Mouse (Mus musculus) forebrain, postnatal 0 days (tissue): ENCODE results near the gene Pde4d. TPM values are rescaled to one million over a fixed set of nuclear protein-coding genes. Genes with fewer than 3 reads are reported as not detected.

ENCODE experiments used
- ATAC-seq: fragments of 200-750 bp; cut with Nextera tagmentation; 2 replicates; pipeline ENCODE4 v1.8.0; 2017; ENCODE audit warnings: mild to moderate bottlenecking, moderate library complexity
- DNase-seq: peaks from one replicate; pipeline ENCODE4 v3.0.0-alpha.2; 2015
- H3K27ac ChIP-seq: fragments of 300-500 bp; sonication (generic); 2 replicates; pipeline ENCODE4 v1.5.1; 2014; ENCODE audit warnings: low read depth, mild to moderate bottlenecking, antibody characterized with exemption, low read length, moderate library complexity, mixed read lengths
- H3K27me3 ChIP-seq: fragments of 300-500 bp; sonication (generic); 2 replicates; pipeline ENCODE4 v1.6.1; 2014; ENCODE audit warnings: mild to moderate bottlenecking, low read length, mixed read lengths; ENCODE audit not compliant: insufficient read depth
- H3K36me3 ChIP-seq: fragments of 300-500 bp; sonication (generic); 2 replicates; pipeline ENCODE4 v1.6.1; 2014; ENCODE audit warnings: mild to moderate bottlenecking, moderate library complexity; ENCODE audit not compliant: insufficient read depth
- H3K4me1 ChIP-seq: fragments of 300-500 bp; sonication (generic); 2 replicates; pipeline ENCODE4 v1.6.1; 2014; ENCODE audit warnings: antibody characterized with exemption; ENCODE audit not compliant: insufficient read depth
- H3K4me2 ChIP-seq: fragments of 300-500 bp; sonication (generic); 2 replicates; pipeline ENCODE4 v1.6.1; 2014; ENCODE audit warnings: low read depth, mild to moderate bottlenecking, moderate library complexity
- H3K4me3 ChIP-seq: fragments of 300-500 bp; sonication (generic); 2 replicates; pipeline ENCODE4 v1.5.1; 2014; ENCODE audit warnings: low read depth, low read length, mixed read lengths
- H3K9ac ChIP-seq: fragments of 300-500 bp; sonication (generic); 2 replicates; pipeline ENCODE4 v1.6.1; 2014; ENCODE audit warnings: mild to moderate bottlenecking
- H3K9me3 ChIP-seq: fragments of 300-500 bp; sonication (generic); 2 replicates; pipeline ENCODE4 v1.6.1; 2016; ENCODE audit warnings: low read length
- CTCF ChIP-seq: sonication (generic); IDR thresholded peaks from 2 replicates; pipeline ENCODE4 v1.5.1; 2016; ENCODE audit warnings: antibody characterized with exemption, control low read depth, low read depth
- WGBS: fragments of 180-500 bp; shearing (Covaris S2); extraction: QIAGEN DNeasy Blood & Tissue Kit; methylation state at CpG from one replicate; pipeline ENCODE4 v1.1.7; 2014; 5-methylcytosine and 5-hydroxymethylcytosine counted together
- polyA plus RNA-seq: library from polyadenylated mRNA; unstranded; fragments of >200 nt; fragmentation: Nextera tagmentation; extraction: Ambion mirVana; gene quantifications from 2 replicates; pipeline ENCODE4 v1.2.1, GENCODE M21; 2015
- total RNA-seq: library from RNA; depleted of rRNA; stranded (reverse); fragments of >200 nt; gene quantifications from 2 replicates; pipeline ENCODE4 v1.2.3, GENCODE M21; 2014

Pde4d gene
- total and polyA plus RNA-seq, 2 experiments from 2014 or later: 13.2 to 78.8 TPM

GRCm38 (mm10) chr13:108429623-108430022 is 20.1 kb upstream of the Pde4d start:
- WGBS: 74% methylated on average over 2 of the region's 2 CpGs
- no peak for ATAC-seq
- Histone ChIP-seq H3K27ac (no peak overlapping the region), H3K9me3 (no peaks in the 10 kb centered on the region), H3K4me2 (no peak overlapping the region), H3K36me3 (no peaks in the 10 kb centered on the region), H3K9ac (no peak overlapping the region), H3K27me3 (no peaks in the 10 kb centered on the region), H3K4me1 (no peaks in the 10 kb centered on the region), H3K4me3 (no peak overlapping the region)
- no peak for DNase-seq
- TF ChIP-seq CTCF: no peak

GRCm38 (mm10) chr13:108431776-108432175 is 18.0 kb upstream of the Pde4d start:
- H3K27ac ChIP-seq: no peak overlapping the region
- no peaks in the 10 kb centered on the region for H3K36me3 ChIP-seq
- no peaks in the 10 kb centered on the region for H3K9me3 ChIP-seq
- H3K4me1 ChIP-seq: no peaks in the 10 kb centered on the region
- H3K4me3 ChIP-seq: no peak overlapping the region
- 92% methylated on average over 3 of the region's 3 CpGs for WGBS
- H3K27me3 ChIP-seq: no peaks in the 10 kb centered on the region
- H3K9ac ChIP-seq: no peak overlapping the region
- ATAC-seq: no peak
- no peak for DNase-seq
- no peak overlapping the region for H3K4me2 ChIP-seq
- no peak for TF ChIP-seq CTCF

- Histone ChIP-seq H3K27me3 (no peaks in the 10 kb centered on the region), H3K27ac (no peak overlapping the region), H3K9ac (no peak overlapping the region), H3K4me1 (no peaks in the 10 kb centered on the region), H3K9me3 (no peaks in the 10 kb centered on the region), H3K36me3 (no peaks in the 10 kb centered on the region), H3K4me2 (no peak overlapping the region), H3K4me3 (no peak overlapping the region)
- DNase-seq (no peak), ATAC-seq (no peak)
- TF ChIP-seq CTCF: no peak
These were observed 14.1 kb upstream of the Pde4d start for GRCm38 (mm10) chr13:108435687-108436086.

- no peak overlapping the region for H3K4me2 ChIP-seq
- no peak overlapping the region for H3K27ac ChIP-seq
- H3K4me1 ChIP-seq: no peaks in the 10 kb centered on the region
- DNase-seq: no peak
- WGBS: 95% methylated on average over 2 of the region's 2 CpGs
- no peaks in the 10 kb centered on the region for H3K36me3 ChIP-seq
- ATAC-seq: no peak
- no peak for TF ChIP-seq CTCF
- H3K9me3 ChIP-seq: no peaks in the 10 kb centered on the region
- H3K4me3 ChIP-seq: no peak overlapping the region
- no peaks in the 10 kb centered on the region for H3K27me3 ChIP-seq
- H3K9ac ChIP-seq: no peak overlapping the region
These were observed 12.3 kb upstream of the Pde4d start for GRCm38 (mm10) chr13:108437424-108437823.

- no peaks in the 10 kb centered on the region for H3K36me3 ChIP-seq
- H3K9me3 ChIP-seq: no peaks in the 10 kb centered on the region
- ATAC-seq (no peak), DNase-seq (no peak)
- no peak overlapping the region for H3K4me3 ChIP-seq
- H3K4me2 ChIP-seq: no peak overlapping the region
- H3K27ac ChIP-seq: no peak overlapping the region
- no peaks in the 10 kb centered on the region for H3K27me3 ChIP-seq
- 89% methylated on average over 1 of the region's 1 CpGs for WGBS
- no peaks in the 10 kb centered on the region for H3K4me1 ChIP-seq
- no peak overlapping the region for H3K9ac ChIP-seq
- TF ChIP-seq CTCF: no peak
These were observed 10.7 kb upstream of the Pde4d start for GRCm38 (mm10) chr13:108439012-108439411.

- WGBS: 79% methylated on average over 11 of the region's 11 CpGs
- Histone ChIP-seq H3K36me3 (no peaks in the 10 kb centered on the region), H3K9me3 (no peaks in the 10 kb centered on the region), H3K4me2 (no peak overlapping the region), H3K27me3 (no peaks in the 10 kb centered on the region), H3K9ac (no peak overlapping the region), H3K4me1 (no peaks in the 10 kb centered on the region), H3K4me3 (no peak overlapping the region), H3K27ac (no peak overlapping the region)
- no peak for TF ChIP-seq CTCF
- peak; percentile 17 for DNase-seq
- ATAC-seq: no peak
These were observed 1.3 kb upstream of the Pde4d start for GRCm38 (mm10) chr13:108448348-108448931.

- Histone ChIP-seq H3K27ac (no peak overlapping the region), H3K9me3 (no peaks in the 10 kb centered on the region), H3K9ac (no peak overlapping the region), H3K4me2 (no peak overlapping the region), H3K4me1 (no peaks in the 10 kb centered on the region), H3K36me3 (no peaks in the 10 kb centered on the region), H3K4me3 (no peak overlapping the region), H3K27me3 (no peaks in the 10 kb centered on the region)
- no peak for TF ChIP-seq CTCF
- ATAC-seq (no peak), DNase-seq (no peak)
- 82% methylated on average over 2 of the region's 2 CpGs for WGBS
These were observed 1.4 kb downstream of the Pde4d start for GRCm38 (mm10) chr13:108451122-108451521.
